Mouse (Mus musculus): ENCODE results near the gene Asb16. TPM values are rescaled to one million over a fixed set of nuclear protein-coding genes. Genes with fewer than 3 reads are reported as not detected.

Asb16 gene
- polyA plus RNA-seq, 1 experiment from 2014 or later = 0.10 TPM

DNA sequence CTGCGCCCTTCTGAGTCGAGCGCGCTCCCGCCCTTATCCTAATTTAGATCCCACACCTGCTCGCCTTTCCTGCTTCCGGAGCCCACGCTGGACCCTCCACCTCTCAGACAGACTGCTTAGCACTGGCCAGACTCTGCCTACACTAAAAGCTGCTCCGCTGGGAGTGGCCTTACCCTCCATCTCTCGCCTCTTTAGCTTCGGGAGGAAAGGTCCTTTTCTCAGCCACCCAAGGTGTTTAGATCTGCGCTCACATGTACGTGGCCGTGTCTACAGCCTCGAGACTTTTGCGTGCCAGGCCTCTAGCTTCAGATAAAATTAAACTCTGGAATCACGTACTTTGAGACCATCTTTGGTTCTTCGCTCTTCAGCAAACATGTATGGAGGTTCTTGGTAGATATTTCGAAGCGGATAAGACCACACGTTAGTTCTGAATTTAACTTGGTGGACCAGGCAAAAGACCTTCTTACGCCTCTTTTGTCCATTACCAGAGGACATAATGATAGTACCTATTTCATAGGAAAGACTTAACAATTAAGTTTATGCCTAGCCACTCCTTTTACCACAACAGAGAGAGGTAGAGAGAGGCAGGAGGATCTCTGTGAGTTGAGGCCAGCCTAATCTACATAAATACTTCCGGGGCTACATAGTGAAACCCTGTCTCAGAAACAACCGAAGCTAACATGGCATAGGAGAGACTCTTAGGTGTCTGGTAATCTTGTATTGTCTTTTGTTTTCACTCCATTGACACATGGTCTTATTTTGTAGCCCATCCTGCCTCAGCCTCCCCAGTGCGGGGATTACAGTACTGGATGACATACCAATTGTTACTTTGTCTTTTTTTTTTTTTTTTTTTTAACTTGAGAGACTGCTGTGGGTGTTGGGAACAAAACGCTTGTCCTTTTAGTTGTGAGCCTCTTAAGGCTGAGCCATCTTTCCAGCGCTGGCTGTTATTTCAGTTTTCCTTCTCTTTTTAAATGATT lies 29.3 kb downstream of the Asb16 start:
- WGBS = 26% methylated on average over 27 of the region's 27 CpGs
- Histone ChIP-seq H3K4me3 (peak overlapping the region; percentile 91), H3K9me3 (no peaks in the 10 kb centered on the region), H3K36me3 (peaks cover 19% of the 10 kb centered on the region), H3K9ac (peak overlapping the region; percentile 69), H3K4me2 (replicated peaks) (peak overlapping the region; percentile 86), H3K4me1 (peaks cover 24% of the 10 kb centered on the region), H3K27me3 (no peaks in the 10 kb centered on the region), H3K27ac (peak overlapping the region; percentile 99)
- peak; percentile 23 for ATAC-seq (ENCODE audit: insufficient number of reproducible peaks, insufficient read depth, low FRiP score, low TSS enrichment)

DNA sequence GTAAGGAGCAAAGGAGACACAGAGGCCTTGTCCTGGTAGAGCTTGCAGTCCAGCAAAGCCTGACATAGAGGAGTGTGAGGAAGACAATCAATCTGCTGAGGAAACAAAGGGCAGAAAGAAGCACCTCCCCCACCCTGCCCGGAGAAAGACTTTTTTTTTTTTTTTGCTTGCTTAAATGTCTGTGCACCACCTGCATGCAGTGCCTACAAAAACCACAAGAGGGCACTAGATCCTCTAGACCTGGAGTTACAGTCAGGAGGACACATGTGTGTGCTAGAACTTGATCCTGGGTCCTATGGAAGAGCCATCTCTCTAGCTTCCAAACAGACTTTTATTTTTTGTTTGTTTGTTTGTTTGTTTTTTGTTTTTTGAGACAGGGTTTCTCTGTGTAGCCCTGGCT lies 31.3 kb downstream of the Asb16 start:
- H3K4me2 ChIP-seq (replicated peaks) = no peak overlapping the region
- no peak overlapping the region for H3K9ac ChIP-seq
- no peaks in the 10 kb centered on the region for H3K27me3 ChIP-seq
- peaks cover 13% of the 10 kb centered on the region for H3K4me1 ChIP-seq
- 5% methylated on average over 1 of the region's 1 CpGs for WGBS
- H3K4me3 ChIP-seq = no peak overlapping the region
- ATAC-seq (ENCODE audit: insufficient number of reproducible peaks, insufficient read depth, low FRiP score, low TSS enrichment) = no peak
- no peaks in the 10 kb centered on the region for H3K9me3 ChIP-seq
- no peak overlapping the region for H3K27ac ChIP-seq
- H3K36me3 ChIP-seq = 0 out of 2 replicates have a peak, but pooled peaks cover 2% of the 10 kb centered on the region

GRCm38 (mm10) chr11:102304141-102304540 lies 35.6 kb downstream of the Asb16 start:
- no peaks in the 10 kb centered on the region for H3K27me3 ChIP-seq
- no peak overlapping the region for H3K9ac ChIP-seq
- WGBS = 46% methylated on average over 2 of the region's 2 CpGs

DNA sequence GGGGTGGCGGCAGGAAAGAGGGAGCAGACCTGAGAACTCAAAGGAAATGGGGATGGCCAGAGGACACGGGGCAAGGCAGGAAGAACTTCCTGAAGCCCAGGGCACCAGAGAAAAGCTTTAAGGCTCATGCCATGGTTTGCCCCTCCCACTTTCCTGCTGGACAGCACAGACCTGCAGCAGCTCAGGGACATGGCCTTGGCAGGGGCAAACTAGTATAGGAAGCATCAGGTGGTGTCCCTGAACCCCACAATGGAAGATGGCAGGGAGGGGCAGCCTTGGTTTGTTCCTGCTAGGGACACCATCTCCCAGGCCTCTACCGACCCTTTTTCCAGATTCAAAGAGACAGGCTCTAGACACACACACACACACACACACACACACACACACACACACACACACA lies 36.8 kb downstream of the Asb16 start:
- no peak overlapping the region for H3K4me3 ChIP-seq
- no peaks in the 10 kb centered on the region for H3K9me3 ChIP-seq
- no peak overlapping the region for H3K4me2 ChIP-seq (replicated peaks)
- H3K27ac ChIP-seq = no peak overlapping the region
- 63% methylated on average over 3 of the region's 3 CpGs for WGBS
- H3K9ac ChIP-seq = no peak overlapping the region
- peaks cover 17% of the 10 kb centered on the region for H3K4me1 ChIP-seq
- no peak for ATAC-seq (ENCODE audit: insufficient number of reproducible peaks, insufficient read depth, low FRiP score, low TSS enrichment)
- H3K27me3 ChIP-seq = no peaks in the 10 kb centered on the region
- H3K36me3 ChIP-seq = peaks cover 42% of the 10 kb centered on the region

More at GRCm38 (mm10) chr11:102304141-102304540, 35.6 kb downstream of the Asb16 start:
- ATAC-seq (ENCODE audit: insufficient number of reproducible peaks, insufficient read depth, low FRiP score, low TSS enrichment) = no peak
- peaks cover 5% of the 10 kb centered on the region; the same call in 1 of the 2 replicates for H3K4me1 ChIP-seq
- no peak overlapping the region for H3K4me3 ChIP-seq
- H3K4me2 ChIP-seq (replicated peaks) = no peak overlapping the region
- H3K27ac ChIP-seq = no peak overlapping the region
- no peaks in the 10 kb centered on the region for H3K9me3 ChIP-seq
- peaks cover 32% of the 10 kb centered on the region for H3K36me3 ChIP-seq

- Histone ChIP-seq H3K27ac (no peak overlapping the region), H3K4me1 (peaks cover 27% of the 10 kb centered on the region), H3K27me3 (no peaks in the 10 kb centered on the region), H3K4me3 (no peak overlapping the region), H3K9me3 (no peaks in the 10 kb centered on the region), H3K36me3 (peaks cover 55% of the 10 kb centered on the region), H3K4me2 (replicated peaks) (no peak overlapping the region), H3K9ac (no peak overlapping the region)
- no peak for ATAC-seq (ENCODE audit: insufficient number of reproducible peaks, insufficient read depth, low FRiP score, low TSS enrichment)
- 82% methylated on average over 9 of the region's 9 CpGs for WGBS
These were observed 39.6 kb downstream of the Asb16 start for GRCm38 (mm10) chr11:102308104-102308503.

DNA sequence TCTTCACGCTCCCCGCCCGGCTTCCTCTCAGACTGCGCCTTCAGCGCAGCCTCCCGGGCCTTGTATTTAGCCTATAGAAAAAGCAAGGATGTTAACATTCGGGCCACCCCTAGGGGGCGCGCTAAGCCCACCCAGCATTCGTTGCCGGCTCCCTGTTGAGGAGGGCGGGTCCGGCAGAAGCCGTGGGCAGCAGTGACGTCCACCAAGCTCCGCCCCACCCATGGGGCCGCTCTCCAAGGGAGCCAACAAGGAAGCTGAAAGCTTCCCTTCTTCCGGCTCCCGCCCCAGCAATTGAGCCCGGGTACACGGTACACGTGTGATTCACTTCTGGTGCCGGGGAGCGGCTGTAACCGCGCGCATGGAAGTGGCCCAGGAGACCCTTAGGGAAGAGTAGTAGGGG lies 40.4 kb downstream of the Asb16 start:
- peak; percentile 86 for ATAC-seq (ENCODE audit: insufficient number of reproducible peaks, insufficient read depth, low FRiP score, low TSS enrichment)
- Histone ChIP-seq H3K4me3 (peak overlapping the region; percentile 37), H3K27ac (peak overlapping the region; percentile 73), H3K36me3 (peaks cover 64% of the 10 kb centered on the region), H3K9ac (peak overlapping the region; percentile 13; the same call in 1 of the 2 replicates), H3K4me2 (replicated peaks) (peak overlapping the region; percentile 62), H3K4me1 (peaks cover 27% of the 10 kb centered on the region), H3K9me3 (no peaks in the 10 kb centered on the region), H3K27me3 (no peaks in the 10 kb centered on the region)
- WGBS = under 1% methylated on average over 27 of the region's 27 CpGs

DNA sequence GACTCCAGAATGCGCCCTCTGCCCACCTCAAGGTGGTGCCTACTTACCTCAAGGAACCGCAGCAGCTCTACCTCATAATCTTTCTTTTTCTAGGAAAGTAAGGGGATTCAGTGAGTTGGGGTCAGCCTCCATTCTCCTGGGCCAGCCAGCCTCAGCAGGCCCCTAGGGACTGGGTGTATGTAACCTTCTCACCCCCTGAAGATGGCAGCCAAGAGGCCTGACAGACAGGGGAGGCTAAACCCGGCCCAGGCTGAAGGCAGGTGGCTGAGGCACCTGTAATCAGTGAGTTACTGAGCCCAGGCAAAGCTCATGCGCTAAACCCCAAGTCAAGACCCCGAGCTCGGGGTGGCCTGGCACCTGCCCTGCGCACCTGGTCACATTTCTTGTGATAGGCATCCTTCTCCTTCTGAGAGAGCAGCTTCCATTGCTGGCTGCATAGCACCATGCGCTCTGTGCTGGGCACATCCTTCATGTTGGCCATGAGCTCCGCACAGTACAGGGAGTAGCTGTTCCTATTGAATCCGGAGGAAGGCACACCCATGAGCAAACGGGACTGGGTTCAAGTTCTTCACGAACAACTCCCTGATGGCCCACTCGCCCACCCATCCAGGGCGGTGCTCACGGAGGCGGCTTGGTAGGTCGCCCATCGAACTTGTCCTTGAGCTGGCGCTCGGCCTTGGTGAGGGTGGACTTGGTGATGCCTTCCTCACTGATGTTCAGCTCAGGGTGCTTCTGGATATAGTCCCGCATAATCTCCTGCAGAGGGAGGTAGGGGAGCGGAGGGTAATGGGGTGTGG lies 41.5 kb downstream of the Asb16 start:
- peak overlapping the region; percentile 62 for H3K4me2 ChIP-seq (replicated peaks)
- no peaks in the 10 kb centered on the region for H3K9me3 ChIP-seq
- peaks cover 72% of the 10 kb centered on the region for H3K36me3 ChIP-seq
- H3K4me1 ChIP-seq = peaks cover 27% of the 10 kb centered on the region
- H3K27ac ChIP-seq = no peak overlapping the region
- no peaks in the 10 kb centered on the region for H3K27me3 ChIP-seq
- peak overlapping the region; percentile 16; the same call in 1 of the 2 replicates for H3K9ac ChIP-seq
- 85% methylated on average over 22 of the region's 22 CpGs for WGBS
- no peak for ATAC-seq (ENCODE audit: insufficient number of reproducible peaks, insufficient read depth, low FRiP score, low TSS enrichment)
- H3K4me3 ChIP-seq = peak overlapping the region; percentile 37; the same call in 1 of the 2 replicates

GRCm38 (mm10) chr11:102310768-102311695 lies 42.5 kb downstream of the Asb16 start:
- Histone ChIP-seq H3K27ac (no peak overlapping the region), H3K9me3 (no peaks in the 10 kb centered on the region), H3K4me1 (peaks cover 35% of the 10 kb centered on the region), H3K36me3 (peaks cover 68% of the 10 kb centered on the region), H3K4me2 (replicated peaks) (0 out of 2 replicates have a peak overlapping the region, but pooled peaks have one; percentile 10), H3K9ac (peak overlapping the region; percentile 15; the same call in 1 of the 2 replicates), H3K4me3 (no peak overlapping the region), H3K27me3 (no peaks in the 10 kb centered on the region)
- ATAC-seq (ENCODE audit: insufficient number of reproducible peaks, insufficient read depth, low FRiP score, low TSS enrichment) = no peak
- 36% methylated on average over 38 of the region's 38 CpGs for WGBS

DNA sequence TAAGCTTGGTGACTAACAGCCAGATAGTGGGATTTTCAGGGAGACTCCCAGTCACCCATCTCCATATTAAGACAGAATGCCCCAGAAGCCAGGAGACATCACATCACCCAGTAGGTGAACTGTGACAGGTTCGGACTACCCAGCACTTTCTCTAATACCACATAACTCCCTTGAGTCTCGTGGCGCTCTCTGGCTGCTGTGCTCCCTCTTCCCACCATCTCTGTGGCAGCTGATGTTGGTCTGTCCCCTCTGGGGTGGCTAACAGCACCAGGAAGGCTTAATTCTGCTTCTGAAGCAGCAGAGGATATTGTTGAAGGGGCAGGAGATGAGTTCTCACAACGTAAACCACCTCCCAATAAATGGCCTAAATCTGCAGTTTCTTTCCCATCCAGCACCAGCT lies 43.4 kb downstream of the Asb16 start:
- no peaks in the 10 kb centered on the region for H3K9me3 ChIP-seq
- no peak overlapping the region for H3K4me2 ChIP-seq (replicated peaks)
- H3K36me3 ChIP-seq = peaks cover 59% of the 10 kb centered on the region
- peaks cover 39% of the 10 kb centered on the region for H3K4me1 ChIP-seq
- H3K27ac ChIP-seq = no peak overlapping the region
- no peaks in the 10 kb centered on the region for H3K27me3 ChIP-seq
- no peak overlapping the region for H3K9ac ChIP-seq
- H3K4me3 ChIP-seq = no peak overlapping the region
- 78% methylated on average over 4 of the region's 4 CpGs for WGBS
- no peak for ATAC-seq (ENCODE audit: insufficient number of reproducible peaks, insufficient read depth, low FRiP score, low TSS enrichment)

DNA sequence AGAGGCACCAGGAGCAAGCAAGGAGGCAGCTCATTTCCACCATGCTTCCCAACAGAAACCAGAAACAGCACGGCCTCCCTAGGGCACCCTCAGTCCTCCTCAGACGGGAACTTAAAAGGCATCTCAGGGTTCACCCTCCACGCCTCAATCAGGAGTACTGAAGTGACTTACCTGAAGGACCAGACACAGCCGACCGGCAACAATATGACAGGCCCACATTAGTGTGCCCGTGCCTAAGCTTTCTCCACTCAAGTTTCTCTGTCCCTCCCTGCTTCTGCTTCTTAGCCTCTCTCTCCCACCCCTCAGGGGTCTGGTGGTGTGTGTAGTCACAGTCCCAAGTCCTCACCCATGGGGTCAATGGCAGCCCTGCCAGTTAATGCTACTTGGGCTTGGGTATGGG lies 44.0 kb downstream of the Asb16 start:
- H3K36me3 ChIP-seq = peaks cover 52% of the 10 kb centered on the region
- no peak for ATAC-seq (ENCODE audit: insufficient number of reproducible peaks, insufficient read depth, low FRiP score, low TSS enrichment)
- H3K9ac ChIP-seq = no peak overlapping the region
- H3K4me2 ChIP-seq (replicated peaks) = no peak overlapping the region
- no peak overlapping the region for H3K4me3 ChIP-seq
- H3K27ac ChIP-seq = no peak overlapping the region
- H3K27me3 ChIP-seq = no peaks in the 10 kb centered on the region
- H3K4me1 ChIP-seq = peaks cover 39% of the 10 kb centered on the region
- 82% methylated on average over 6 of the region's 6 CpGs for WGBS
- no peaks in the 10 kb centered on the region for H3K9me3 ChIP-seq

- Histone ChIP-seq H3K36me3 (peaks cover 42% of the 10 kb centered on the region), H3K9me3 (no peaks in the 10 kb centered on the region), H3K4me1 (peaks cover 32% of the 10 kb centered on the region), H3K9ac (no peak overlapping the region), H3K4me3 (no peak overlapping the region), H3K4me2 (replicated peaks) (no peak overlapping the region), H3K27me3 (no peaks in the 10 kb centered on the region), H3K27ac (no peak overlapping the region)
- ATAC-seq (ENCODE audit: insufficient number of reproducible peaks, insufficient read depth, low FRiP score, low TSS enrichment) = no peak
- 88% methylated on average over 12 of the region's 12 CpGs for WGBS
These were observed 45.8 kb downstream of the Asb16 start for GRCm38 (mm10) chr11:102314321-102314720.

All from embryonic facial prominence, embryonic 12.5 days (tissue).